Mouse (Mus musculus) splenic B cell, adult 2 months (primary cell): ENCODE results near the gene Plppr1.
"Not testable (repeated sequence)": the region's sequence is repeated elsewhere in the genome, so short reads cannot be mapped to it uniquely, and the experiment has no call there.

Experiments
- DNase-seq: peaks from one replicate; pipeline ENCODE4 v3.0.0-alpha.2; 2011; ENCODE audit warnings: low read depth, low spot score
- H3K27me3 ChIP-seq: 2 replicates; pipeline ENCODE4 v1.6.1; 2012; ENCODE audit warnings: mild to moderate bottlenecking, low read length, moderate library complexity, mixed read lengths; ENCODE audit not compliant: control insufficient read depth, poor library complexity, insufficient read depth, severe bottlenecking
- H3K36me3 ChIP-seq: 2 replicates; pipeline ENCODE4 v1.6.1; 2012; ENCODE audit warnings: mild to moderate bottlenecking, low read length, moderate library complexity, mixed read lengths; ENCODE audit not compliant: control insufficient read depth, poor library complexity, insufficient read depth, severe bottlenecking

Plppr1 gene

DNA sequence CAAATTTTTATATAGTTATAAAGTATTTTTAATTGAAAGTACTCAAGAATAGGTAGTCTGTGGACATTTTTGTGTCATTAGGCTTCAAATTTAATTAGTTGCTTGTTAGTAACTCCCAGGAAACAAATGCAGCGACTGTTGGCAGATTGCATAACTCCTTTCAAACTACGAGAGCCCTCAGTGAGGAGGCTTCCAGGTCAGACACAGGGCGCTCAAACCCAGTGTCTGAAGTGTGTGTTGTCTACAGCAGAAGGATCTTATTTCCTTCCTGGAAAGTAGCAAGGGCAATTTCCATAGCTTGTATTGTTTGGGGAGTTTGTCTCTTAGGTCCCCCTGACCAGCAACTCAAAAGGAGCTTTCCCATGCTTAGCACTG lies 173.9 kb downstream of the Plppr1 start:
- Histone ChIP-seq H3K36me3 (no peaks in the 10 kb centered on the region), H3K27me3 (no peaks in the 10 kb centered on the region)
- DNase-seq, result no peak

DNA sequence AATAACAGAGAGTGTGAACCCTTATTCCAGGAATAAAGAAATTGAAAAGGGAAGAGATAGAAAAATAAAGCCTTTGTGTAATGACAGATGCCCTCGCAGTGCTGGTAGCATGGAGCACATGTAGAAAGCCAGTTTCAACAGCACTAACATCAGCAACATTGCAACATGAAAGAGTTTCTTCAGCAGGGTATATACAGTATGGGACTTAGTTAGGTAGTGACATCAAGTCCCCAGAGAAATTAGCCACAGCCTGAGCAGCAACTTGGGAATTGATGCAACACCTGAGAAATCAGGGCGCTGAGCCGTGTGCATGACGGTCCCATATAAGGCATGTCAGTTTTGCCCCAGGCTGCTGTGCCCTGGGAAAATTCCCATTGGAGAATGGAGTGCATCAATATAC lies 179.0 kb downstream of the Plppr1 start:
- H3K36me3 ChIP-seq, result no peaks in the 10 kb centered on the region
- H3K27me3 ChIP-seq, result no peaks in the 10 kb centered on the region
- DNase-seq, result no peak

DNA sequence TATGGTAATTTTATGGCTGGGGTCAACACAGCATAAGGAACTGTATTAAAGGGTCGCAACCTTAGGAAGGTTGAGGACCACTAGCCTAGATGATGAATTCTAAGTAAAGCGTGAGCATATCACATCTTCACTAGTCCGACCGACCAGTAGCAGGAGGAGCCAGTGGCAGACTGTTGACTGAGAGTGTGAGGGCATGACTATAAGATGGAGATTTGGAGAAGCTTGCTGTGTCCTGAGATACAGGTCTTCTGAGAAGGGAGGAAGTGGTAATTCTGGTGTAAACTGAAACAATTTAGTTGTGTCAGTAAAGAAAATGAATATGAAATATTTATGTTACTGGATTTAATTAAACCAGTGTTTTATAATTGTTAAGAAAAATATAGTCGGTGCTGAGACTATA lies 180.4 kb downstream of the Plppr1 start:
- Histone ChIP-seq H3K36me3 (no peaks in the 10 kb centered on the region), H3K27me3 (no peaks in the 10 kb centered on the region)
- no peak for DNase-seq

DNA sequence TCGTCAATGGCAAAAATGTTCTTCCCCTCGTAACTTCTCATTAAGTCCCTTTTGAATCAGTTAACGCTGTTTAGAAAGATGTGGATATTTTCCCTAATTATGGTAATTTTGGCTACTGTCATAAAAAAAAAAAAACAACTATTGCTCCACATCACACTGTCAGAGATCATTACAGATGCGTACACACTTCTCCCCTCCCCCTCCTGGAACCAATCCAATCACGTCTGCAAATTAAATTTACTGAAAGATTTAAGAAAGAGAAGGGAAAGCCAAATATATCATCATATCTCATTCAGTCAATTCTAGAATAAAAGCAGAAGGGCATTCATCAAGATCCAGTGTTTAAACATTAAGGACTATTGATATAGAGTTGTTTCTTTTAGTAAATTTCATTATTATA lies 185.7 kb downstream of the Plppr1 start:
- Histone ChIP-seq H3K27me3 (no peaks in the 10 kb centered on the region), H3K36me3 (no peaks in the 10 kb centered on the region)
- DNase-seq, result no peak

DNA sequence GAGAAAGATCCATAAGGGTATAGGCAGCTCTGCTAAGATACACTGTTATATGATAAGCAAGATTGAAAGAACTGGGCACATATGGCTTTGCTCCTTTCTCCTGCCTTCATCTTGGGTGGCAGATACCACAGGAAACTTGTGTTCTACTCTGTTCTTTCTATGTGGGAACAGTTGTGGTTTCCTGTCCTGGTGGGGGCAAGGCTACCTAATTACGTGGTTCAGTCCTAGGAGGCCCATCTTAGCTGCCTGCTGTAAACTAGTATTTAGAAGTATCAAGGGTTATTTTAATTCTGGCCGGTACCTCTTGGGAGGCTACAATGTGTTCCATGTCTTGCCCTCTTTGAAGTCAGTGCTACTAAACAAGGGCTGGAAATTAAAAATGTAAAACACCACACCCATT lies 186.2 kb downstream of the Plppr1 start:
- no peaks in the 10 kb centered on the region for H3K36me3 ChIP-seq
- no peaks in the 10 kb centered on the region for H3K27me3 ChIP-seq
- no peak for DNase-seq

DNA sequence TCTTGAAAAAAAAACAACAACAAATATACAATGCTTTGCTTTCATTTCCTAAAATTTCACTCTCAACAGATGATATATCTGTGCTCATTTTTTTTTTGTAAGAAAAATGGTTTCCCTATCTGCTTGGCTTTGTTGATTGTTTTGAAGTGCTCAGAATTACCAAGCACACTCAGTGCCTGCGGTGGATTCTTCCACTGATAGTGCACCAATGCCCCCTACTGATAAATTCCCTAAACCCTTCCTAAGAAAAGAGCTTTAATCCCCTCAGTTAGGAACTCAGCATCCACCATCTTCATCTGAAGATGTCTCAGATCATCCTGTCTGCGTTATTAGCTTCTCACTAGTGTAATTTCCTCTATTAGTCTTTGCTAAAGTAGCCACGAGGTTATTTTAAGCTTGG lies 192.2 kb downstream of the Plppr1 start:
- DNase-seq, result peak; percentile 4
- Histone ChIP-seq H3K36me3 (no peaks in the 10 kb centered on the region), H3K27me3 (no peaks in the 10 kb centered on the region)

DNA sequence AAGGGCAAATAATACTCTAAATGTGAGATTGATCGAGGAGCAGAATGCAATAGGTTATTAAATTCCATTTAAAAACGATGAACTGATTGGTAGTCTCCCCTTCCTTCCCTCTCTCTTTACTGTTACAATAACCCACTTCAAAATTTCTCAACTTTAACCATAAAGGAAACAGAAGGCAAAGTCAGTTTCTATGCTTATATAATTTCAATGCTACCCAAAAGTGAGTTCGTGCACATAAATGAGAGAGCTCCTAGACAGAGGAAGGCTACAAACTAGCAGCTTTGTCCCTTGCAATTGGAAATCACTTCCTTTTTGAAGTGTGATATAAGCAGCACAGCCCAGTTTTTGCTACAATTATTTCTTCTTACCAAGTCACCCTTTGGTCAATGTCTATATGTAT lies 193.1 kb downstream of the Plppr1 start:
- Histone ChIP-seq H3K27me3 (no peaks in the 10 kb centered on the region), H3K36me3 (no peaks in the 10 kb centered on the region)
- no peak for DNase-seq

DNA sequence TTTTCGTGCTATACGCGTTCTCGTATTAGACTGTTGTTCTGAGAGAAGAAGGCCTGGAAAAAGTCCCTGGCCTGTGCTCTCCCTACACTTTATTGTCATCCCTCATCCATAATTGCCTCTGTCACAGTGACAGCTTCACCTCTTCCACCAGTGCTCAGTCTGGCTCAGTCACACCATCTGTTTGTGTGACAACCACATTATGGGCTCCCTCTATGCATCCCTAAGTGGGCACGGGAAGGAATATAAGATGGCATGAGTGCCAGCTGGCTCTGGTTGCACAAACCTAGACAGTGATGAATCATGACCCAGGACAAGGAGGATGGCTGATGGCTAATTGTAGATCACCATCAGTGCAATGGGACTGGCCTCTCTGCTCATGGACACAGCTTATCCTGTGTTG lies 219.4 kb downstream of the Plppr1 start:
- DNase-seq, result no peak
- H3K36me3 ChIP-seq, result no peaks in the 10 kb centered on the region
- H3K27me3 ChIP-seq, result no peaks in the 10 kb centered on the region

DNA sequence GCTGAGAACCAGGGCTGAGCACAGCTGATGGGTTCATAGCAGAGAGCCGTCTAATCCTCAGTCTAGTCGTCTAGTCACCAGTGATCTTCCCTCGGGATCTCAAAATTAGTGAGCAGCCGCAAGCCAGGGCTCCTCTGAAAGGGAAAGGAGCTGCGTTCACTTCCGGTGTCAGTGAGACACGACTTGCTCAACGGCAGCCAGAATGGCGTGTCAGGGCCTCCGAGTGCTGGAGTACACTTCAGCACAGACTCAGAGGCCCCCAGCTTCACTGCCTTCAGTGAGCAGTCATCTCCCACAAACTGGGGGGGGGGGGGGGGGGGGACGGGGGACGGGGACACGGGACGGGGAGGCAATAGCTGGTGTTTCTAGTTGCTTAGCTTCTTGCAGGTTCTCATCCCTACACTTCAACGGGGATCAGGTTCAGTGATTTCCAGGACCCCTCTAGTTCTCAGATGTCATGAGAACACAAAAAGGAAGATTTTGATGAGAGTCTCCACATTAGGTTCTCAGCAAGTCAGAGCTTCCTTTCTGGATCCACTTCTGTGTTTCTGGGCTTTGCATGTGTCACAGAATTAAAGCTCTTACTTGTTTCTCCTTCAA lies 225.7 kb downstream of the Plppr1 start:
- H3K36me3 ChIP-seq, result no peaks in the 10 kb centered on the region
- peak; percentile 40 for DNase-seq
- no peaks in the 10 kb centered on the region for H3K27me3 ChIP-seq

DNA sequence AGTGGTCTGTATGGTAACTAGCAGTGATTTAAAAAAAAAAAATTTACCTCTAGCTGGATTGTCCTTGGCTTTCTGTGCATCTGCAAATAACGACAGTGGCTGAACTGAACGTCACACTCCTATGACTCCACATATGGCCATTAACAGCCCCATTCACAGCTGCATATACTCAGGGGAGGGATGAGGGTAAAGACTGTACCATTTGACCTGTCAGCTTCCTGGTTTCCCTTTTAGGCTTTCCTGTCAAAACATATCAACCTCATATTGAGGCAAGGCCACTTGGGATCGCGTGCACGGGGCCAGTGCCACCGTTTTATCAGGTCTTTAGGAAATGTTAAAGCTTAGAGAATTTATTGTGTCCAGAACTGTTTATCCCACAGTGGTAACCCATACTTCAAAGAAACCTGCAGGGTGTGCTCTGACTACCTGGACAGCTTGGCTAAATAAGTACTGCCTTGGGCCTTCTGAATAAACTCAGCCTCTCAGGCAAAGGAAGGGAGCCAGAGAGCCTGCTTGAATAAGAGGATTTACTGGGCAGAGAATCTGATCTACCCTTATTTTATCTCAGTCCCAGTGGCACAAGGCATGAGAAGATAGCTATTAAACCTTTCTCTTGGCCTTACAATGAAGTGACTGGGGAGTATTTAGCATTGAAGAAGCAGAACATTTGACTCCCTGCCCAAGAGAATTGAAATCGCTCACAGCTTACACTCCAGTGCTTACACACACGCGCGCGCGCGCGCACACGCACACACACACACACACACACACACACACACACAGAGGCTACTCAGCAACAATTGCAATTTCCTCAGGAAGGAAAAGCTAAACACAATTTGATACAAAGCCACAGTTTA lies 226.5 kb downstream of the Plppr1 start:
- DNase-seq, result peak; percentile 42
- Histone ChIP-seq H3K36me3 (no peaks in the 10 kb centered on the region), H3K27me3 (no peaks in the 10 kb centered on the region)

DNA sequence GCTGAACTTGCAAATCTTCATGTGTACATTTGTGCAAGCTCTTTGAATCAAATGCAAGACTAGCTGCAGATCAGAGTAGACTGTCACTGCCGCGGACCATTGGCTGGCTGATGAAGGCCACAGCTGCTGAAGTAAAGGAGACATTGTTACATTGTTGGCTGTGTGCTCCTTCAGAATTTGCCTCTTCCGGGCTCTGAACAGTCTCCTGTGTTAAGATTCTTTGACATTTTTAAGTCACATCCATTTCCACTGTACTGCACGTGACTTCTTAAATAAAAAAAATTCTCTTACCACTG lies 227.1 kb downstream of the Plppr1 start:
- Histone ChIP-seq H3K36me3 (no peaks in the 10 kb centered on the region), H3K27me3 (no peaks in the 10 kb centered on the region)
- no peak for DNase-seq

DNA sequence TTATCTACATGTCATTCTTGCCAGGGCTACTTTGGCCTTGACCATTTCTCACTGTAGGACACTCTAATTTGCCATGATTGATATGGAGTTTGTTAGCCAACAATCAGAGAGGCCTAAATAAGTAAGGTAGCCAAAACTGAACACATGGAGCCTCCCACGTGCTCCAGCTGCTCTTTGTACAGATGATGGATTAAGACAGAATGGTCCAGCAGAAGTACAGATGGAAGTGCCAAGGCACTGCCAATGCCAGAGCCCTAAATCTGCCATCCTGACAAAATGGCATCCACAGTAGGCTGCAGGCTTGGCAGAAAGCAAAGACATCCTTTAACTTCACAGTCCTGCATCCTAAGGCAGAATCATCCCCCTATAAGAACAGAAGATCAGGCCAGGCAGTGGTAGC lies 237.4 kb downstream of the Plppr1 start:
- no peaks in the 10 kb centered on the region for H3K27me3 ChIP-seq
- DNase-seq, result no peak
- H3K36me3 ChIP-seq, result no peaks in the 10 kb centered on the region

DNA sequence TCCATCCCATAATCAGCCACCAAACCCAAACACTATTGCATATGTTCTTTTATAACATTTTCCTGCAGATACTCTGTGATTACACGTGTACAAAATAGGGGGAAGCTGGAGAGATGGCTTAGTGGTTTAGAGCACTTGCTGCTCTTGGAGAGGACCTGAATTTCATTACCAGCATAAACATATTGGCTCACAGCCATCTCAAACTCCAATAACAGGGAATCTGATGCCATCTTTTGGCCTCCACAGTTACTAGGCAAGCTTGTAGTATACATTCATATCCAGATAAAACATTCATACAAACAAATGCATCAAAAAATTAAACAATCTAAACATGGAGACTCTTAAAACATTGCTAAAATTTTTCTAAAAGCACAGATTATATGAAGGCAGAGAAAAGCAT lies 240.5 kb downstream of the Plppr1 start:
- H3K36me3 ChIP-seq, result no peaks in the 10 kb centered on the region
- H3K27me3 ChIP-seq, result no peaks in the 10 kb centered on the region
- DNase-seq, result no peak

DNA sequence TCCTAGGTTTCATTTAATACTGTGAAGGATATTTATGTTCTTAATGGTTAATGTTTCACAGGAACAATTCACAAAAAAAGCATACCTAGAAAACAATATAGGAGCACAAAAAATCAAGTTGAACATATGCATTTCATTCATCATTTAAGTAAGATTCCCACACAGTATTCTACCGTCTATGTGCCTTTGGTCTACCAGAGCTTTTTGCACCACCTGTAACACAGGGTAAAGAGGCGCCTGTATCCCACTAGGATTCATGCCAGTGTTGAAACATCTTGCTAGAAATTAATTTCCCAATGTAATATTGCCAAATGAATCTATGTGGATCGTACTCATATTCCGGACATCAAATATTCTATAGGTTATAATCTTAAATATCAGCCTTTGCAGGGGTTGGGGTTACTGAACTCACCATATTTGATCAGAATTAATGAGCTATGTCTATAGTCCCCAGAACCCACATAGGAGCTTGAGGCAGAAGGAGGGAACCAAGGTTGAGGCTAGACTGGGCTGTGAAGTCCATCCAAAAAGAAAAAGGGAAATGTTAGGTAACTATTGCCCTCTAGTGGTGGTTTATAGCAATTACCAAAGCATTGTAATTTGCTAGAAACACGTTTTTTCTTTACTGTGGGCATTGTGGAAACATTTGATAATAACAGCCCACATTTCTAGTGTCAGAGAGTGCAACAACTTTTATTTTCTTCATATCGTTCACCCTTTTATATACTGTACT lies 263.0 kb downstream of the Plppr1 start:
- no peaks in the 10 kb centered on the region for H3K27me3 ChIP-seq
- H3K36me3 ChIP-seq, result no peaks in the 10 kb centered on the region
- DNase-seq, result peak; percentile 60

DNA sequence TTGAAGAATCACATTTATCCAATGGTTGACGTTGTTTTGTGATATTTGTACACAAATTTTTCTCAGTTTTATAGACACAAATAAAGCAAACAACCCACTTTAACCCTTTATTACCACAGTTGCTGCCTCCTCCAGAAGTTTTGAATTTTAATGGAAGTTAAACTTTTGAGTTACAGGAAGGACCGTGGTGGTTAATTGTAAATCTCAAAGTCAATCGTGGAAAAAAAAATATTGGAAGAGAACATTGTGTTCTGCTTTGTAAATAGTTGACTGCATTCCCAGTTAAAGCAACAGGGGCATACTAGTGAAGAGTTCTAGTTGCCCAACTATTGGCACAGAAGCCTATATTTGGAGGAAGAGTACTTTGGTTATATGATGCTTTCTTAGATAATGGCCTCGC lies 278.9 kb downstream of the Plppr1 start:
- DNase-seq, H3K36me3 ChIP-seq, H3K27me3 ChIP-seq: not testable (repeated sequence)
